In the genomic region with DNA sequence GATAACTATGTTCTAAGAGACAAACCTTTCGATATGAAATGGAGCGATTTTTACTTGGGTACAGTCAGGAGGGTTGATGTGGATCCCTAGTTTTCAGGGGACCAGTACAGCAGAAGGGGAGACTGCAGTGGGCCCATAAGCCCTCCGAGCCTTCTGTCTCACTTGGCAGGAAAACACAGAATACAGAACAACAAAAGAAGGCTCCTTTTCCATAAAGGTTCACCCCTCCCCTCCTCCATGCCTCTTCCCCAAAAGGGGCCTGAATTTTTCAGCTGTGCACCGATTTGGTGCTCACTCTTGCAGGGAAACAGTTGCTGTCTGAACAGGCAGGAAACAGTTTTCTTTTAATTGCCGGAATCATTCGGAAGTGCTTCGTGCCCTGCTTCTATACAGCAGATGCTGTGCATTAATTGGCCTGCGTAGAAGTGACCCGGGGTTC, we compare ENCODE assay signal across 12 mouse cellular contexts. TPM values are rescaled to one million over a fixed set of nuclear protein-coding genes. Genes with fewer than 3 reads are reported as not detected.
A peak's percentile ranks its signal among the peaks of the same experiment; 100 is the strongest.
DNase-seq lines count a peak whose midpoint lies in the region; ATAC-seq lines count a peak whose summit lies in the region.
"Had no signal": no experiment of that assay in that cellular context is flagged by ENCODE, and none has a peak within 500 bp of the region (broad histone marks: within the 10 kb centered on the region; RNA-seq: fewer than 3 reads in every experiment).

No protein-coding gene starts in this region.

- H3K9ac ChIP-seq in hindbrain, embryonic 11.5 days (ENCODE audit: low read depth, low read length), result no peak overlapping the region
- H3K9ac ChIP-seq in midbrain, embryonic 14.5 days (replicated peaks; ENCODE audit: low read length), result no peak overlapping the region
- H3K9ac ChIP-seq: heart, embryonic 13.5 days; liver, postnatal 0 days had no signal

- 55% methylated on average over 9 of the region's 9 CpGs for WGBS in hindbrain, embryonic 11.5 days
- WGBS in midbrain, embryonic 14.5 days, result 43% methylated on average over 9 of the region's 9 CpGs

- ATAC-seq in hindbrain, embryonic 11.5 days (ENCODE audit: low FRiP score), result peak; percentile 22
- ATAC-seq in midbrain, embryonic 14.5 days (ENCODE audit: low FRiP score, low TSS enrichment), result peak; percentile 38; the same call in 1 of the 2 replicates
- ATAC-seq: intestine, postnatal 0 days; liver, postnatal 0 days had no signal

- H3K36me3 ChIP-seq in hindbrain, embryonic 11.5 days (ENCODE audit: control insufficient read depth, insufficient read depth, low read length), result no peaks in the 10 kb centered on the region
- no peaks in the 10 kb centered on the region for H3K36me3 ChIP-seq in midbrain, embryonic 14.5 days (ENCODE audit: control insufficient read depth, insufficient read depth, low read length)
- H3K36me3 ChIP-seq: heart, embryonic 13.5 days had no signal

- no peak overlapping the region for H3K4me3 ChIP-seq in hindbrain, embryonic 11.5 days (ENCODE audit: low read depth, low read length)
- no peak overlapping the region for H3K4me3 ChIP-seq in midbrain, embryonic 14.5 days (replicated peaks; ENCODE audit: low read depth, low read length)
- H3K4me3 ChIP-seq: heart, embryonic 13.5 days; myocyte had no signal

- H3K9me3 ChIP-seq in hindbrain, embryonic 11.5 days (ENCODE audit: control insufficient read depth, low read length), result no peaks in the 10 kb centered on the region
- no peaks in the 10 kb centered on the region for H3K9me3 ChIP-seq in midbrain, embryonic 14.5 days (ENCODE audit: control insufficient read depth, low read length)
- H3K9me3 ChIP-seq: heart, embryonic 13.5 days had no signal

- peaks cover 6% of the 10 kb centered on the region; the same call in 1 of the 2 replicates for H3K4me1 ChIP-seq in hindbrain, embryonic 11.5 days (replicated peaks; ENCODE audit: control insufficient read depth, insufficient read depth, low read length)
- peaks cover 26% of the 10 kb centered on the region for H3K4me1 ChIP-seq in midbrain, embryonic 14.5 days (ENCODE audit: control insufficient read depth, insufficient read depth, low read length)

- no peaks in the 10 kb centered on the region for H3K27me3 ChIP-seq in hindbrain, embryonic 11.5 days (ENCODE audit: control insufficient read depth, insufficient read depth, low read length)
- H3K27me3 ChIP-seq in midbrain, embryonic 14.5 days (ENCODE audit: control insufficient read depth, insufficient read depth, low read length), result no peaks in the 10 kb centered on the region
- H3K27me3 ChIP-seq: heart, embryonic 13.5 days had no signal

- no peak overlapping the region for H3K4me2 ChIP-seq in hindbrain, embryonic 11.5 days (replicated peaks; ENCODE audit: low read depth, low read length)
- no peak overlapping the region for H3K4me2 ChIP-seq in midbrain, embryonic 14.5 days (ENCODE audit: low read length)
- H3K4me2 ChIP-seq: heart, embryonic 13.5 days had no signal

- peak overlapping the region; percentile 72 for H3K27ac ChIP-seq in hindbrain, embryonic 11.5 days (ENCODE audit: low read depth, low read length)
- peak overlapping the region; percentile 34 for H3K27ac ChIP-seq in midbrain, embryonic 14.5 days (replicated peaks; ENCODE audit: low read depth, low read length)
- H3K27ac ChIP-seq: heart, embryonic 13.5 days had no signal

- DNase-seq in cerebellum, adult 9-10 months, result peak; percentile 72
- peak; percentile 48 to 62 for DNase-seq in cerebellum, postnatal 25 days
- peak; percentile 18 for DNase-seq in hindbrain, embryonic 11.5 days (ENCODE audit: low spot score)
- peak; percentile 42 for DNase-seq in midbrain, embryonic 14.5 days
- DNase-seq in frontal cortex, postnatal 25 days (ENCODE audit: low spot score in 2 of 2), result no peak
- no peak for DNase-seq in kidney, adult 8-10 months
- no peak for DNase-seq in urinary bladder, postnatal 14 days (ENCODE audit: low spot score)
- DNase-seq: liver, postnatal 0 days; thymus, adult 2 months had no signal

RNA-seq across cellular contexts. Expression of gene Ggact, which starts 31.3 kb away (rescaled TPM):
- polyA plus RNA-seq in hindbrain, embryonic 11.5 days (2014; fragmentation: Nextera tagmentation; extraction: Ambion mirVana), result 5.1 and 5.6 TPM in 2 replicates
- 5.2 and 5.4 TPM in 2 replicates for polyA plus RNA-seq in midbrain, embryonic 14.5 days (2014; fragmentation: Nextera tagmentation; extraction: Ambion mirVana)

Comparison
In these comparisons a context has a peak if more than half of its experiments do, and no peak if none do; other contexts are left out.
1. DNase-seq: peak in cerebellum, adult 9-10 months (single experiment), cerebellum, postnatal 25 days (2 of 2), hindbrain, embryonic 11.5 days (single experiment) and midbrain, embryonic 14.5 days (single experiment); none in frontal cortex, postnatal 25 days (0 of 2), kidney, adult 8-10 months (0 of 2) and urinary bladder, postnatal 14 days (single experiment).